Mouse (Mus musculus) stomach, embryonic 15.5 days (tissue): ENCODE results near the gene St6galnac4. TPM values are rescaled to one million over a fixed set of nuclear protein-coding genes. Genes with fewer than 3 reads are reported as not detected.

ENCODE experiments used
- ATAC-seq: fragments of 200-750 bp; cut with Nextera tagmentation; 2 replicates; pipeline ENCODE4 v1.8.0; 2017; ENCODE audit warnings: low read depth, moderate number of reproducible peaks, moderate TSS enrichment; ENCODE audit not compliant: insufficient read depth, low FRiP score
- H3K27ac ChIP-seq: fragments of 300-500 bp; sonication (generic); 2 replicates; pipeline ENCODE4 v1.5.1; 2015; ENCODE audit warnings: mild to moderate bottlenecking, inconsistent platforms
- H3K27me3 ChIP-seq: fragments of 300-500 bp; sonication (generic); replicated peaks from 2 replicates; pipeline ENCODE4 v1.6.1; 2015; ENCODE audit warnings: inconsistent platforms
- H3K36me3 ChIP-seq: fragments of 300-500 bp; sonication (generic); 2 replicates; pipeline ENCODE4 v1.6.1; 2015; ENCODE audit warnings: inconsistent platforms
- H3K4me1 ChIP-seq: fragments of 300-500 bp; sonication (generic); 2 replicates; pipeline ENCODE4 v1.6.1; 2015; ENCODE audit warnings: inconsistent platforms
- H3K4me2 ChIP-seq: fragments of 300-500 bp; sonication (generic); 2 replicates; pipeline ENCODE4 v1.6.1; 2015; ENCODE audit warnings: mild to moderate bottlenecking, inconsistent platforms
- H3K4me3 ChIP-seq: fragments of 300-500 bp; sonication (generic); replicated peaks from 2 replicates; pipeline ENCODE4 v1.5.1; 2015; ENCODE audit warnings: inconsistent platforms
- H3K9ac ChIP-seq: fragments of 300-500 bp; sonication (generic); 2 replicates; pipeline ENCODE4 v1.6.1; 2015; ENCODE audit warnings: inconsistent platforms
- H3K9me3 ChIP-seq: fragments of 300-500 bp; sonication (generic); 2 replicates; pipeline ENCODE4 v1.6.1; 2016; ENCODE audit warnings: inconsistent platforms
- WGBS: fragments of 180-500 bp; shearing (Covaris S2); methylation state at CpG from one replicate; pipeline ENCODE4 v1.1.7; 2015; 5-methylcytosine and 5-hydroxymethylcytosine counted together
- polyA plus RNA-seq: library from polyadenylated mRNA; unstranded; fragments of >200 nt; fragmentation: Nextera tagmentation; extraction: Ambion mirVana; gene quantifications from 2 replicates; pipeline ENCODE4 v1.2.1, GENCODE M21; 2015

Gene St6galnac4
- polyA plus RNA-seq, 1 experiment from 2014 or later = 18.3 TPM

DNA sequence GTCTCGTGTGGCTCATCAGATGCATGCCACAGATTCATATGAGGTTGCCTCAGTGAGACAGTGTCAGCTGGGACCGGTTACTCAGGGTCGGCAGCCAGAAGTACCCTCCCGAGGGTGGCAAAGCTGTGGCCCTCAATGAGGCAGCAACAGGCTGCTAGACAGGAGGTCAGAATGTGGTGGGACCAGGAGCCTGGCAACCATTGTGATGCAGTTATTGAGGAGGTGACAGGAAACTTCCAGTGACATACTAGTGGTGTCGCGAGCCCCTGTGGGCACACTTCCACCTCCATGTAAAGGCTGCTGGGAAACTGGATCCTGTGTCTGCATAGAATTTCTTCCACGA, 34.6 kb downstream of the St6galnac4 start, which contains the start of gene Ak1:
Ak1 (plus strand) TSS at position 242 of the 343 bp plus-strand sequence.
- ATAC-seq = no peak
- no peak within 1 kb of the TSS for H3K9ac ChIP-seq

GRCm38 (mm10) chr2:32624111-32624748, 37.3 kb downstream of the St6galnac4 start:
- H3K36me3 ChIP-seq = no peaks in the 10 kb centered on the region
- H3K9ac ChIP-seq = no peak overlapping the region
- peaks cover 74% of the 10 kb centered on the region for H3K4me1 ChIP-seq
- no peak for ATAC-seq
- no peaks in the 10 kb centered on the region for H3K9me3 ChIP-seq
- H3K4me3 ChIP-seq = no peak overlapping the region
- no peaks in the 10 kb centered on the region for H3K27me3 ChIP-seq
- no peak overlapping the region for H3K4me2 ChIP-seq
- H3K27ac ChIP-seq = peak overlapping the region; percentile 37
- WGBS = 78% methylated on average over 5 of the region's 5 CpGs

More for the DNA sequence above, 34.6 kb downstream of the St6galnac4 start, which contains the start of gene Ak1:
- WGBS = 28% methylated on average over 7 of the region's 7 CpGs
- no peaks in the 10 kb centered on the region for H3K9me3 ChIP-seq
- peak within 1 kb of the TSS; percentile 10; the same call in 1 of the 2 replicates for H3K4me2 ChIP-seq
- H3K4me3 ChIP-seq = no peak within 1 kb of the TSS
- no peaks in the 10 kb centered on the region for H3K27me3 ChIP-seq
- H3K4me1 ChIP-seq = peaks cover 58% of the 10 kb centered on the region
- peak within 1 kb of the TSS; percentile 86 for H3K27ac ChIP-seq
- H3K36me3 ChIP-seq = peaks cover 9% of the 10 kb centered on the region; the same call in 1 of the 2 replicates

DNA sequence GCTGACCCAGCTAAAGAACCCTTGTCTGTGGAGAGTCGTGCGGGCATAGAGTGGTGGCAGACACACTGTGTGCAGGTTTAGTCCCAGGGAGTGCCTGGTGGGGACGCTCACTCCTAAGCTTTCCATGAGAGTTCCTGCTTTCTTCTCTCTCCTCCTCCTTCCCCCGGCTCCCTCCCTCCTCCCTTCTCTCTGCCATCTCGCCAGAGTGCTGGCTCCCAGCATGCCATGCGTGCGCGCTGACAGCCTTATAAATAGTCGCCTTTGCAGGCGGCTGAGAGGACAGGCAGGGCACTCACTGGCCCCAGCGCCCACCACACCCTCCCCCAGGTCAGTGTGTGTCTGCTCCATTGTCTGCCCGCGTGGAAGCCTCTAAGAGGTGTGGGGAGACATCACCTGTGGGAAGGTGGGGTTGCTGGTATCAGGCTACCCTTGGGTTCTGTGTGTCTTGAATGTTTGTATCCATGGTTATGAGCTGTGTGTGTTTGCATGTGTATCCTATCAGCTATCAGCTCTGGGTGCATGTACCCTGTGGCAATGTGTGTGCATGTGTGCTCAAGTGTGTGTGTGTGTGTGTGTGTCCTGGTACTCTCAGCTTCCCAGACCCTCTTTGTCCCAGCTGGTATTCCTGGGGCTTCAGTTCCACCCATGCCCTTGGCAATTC, 38.4 kb downstream of the St6galnac4 start:
- Histone ChIP-seq H3K4me2 (peak overlapping the region; percentile 50), H3K9ac (no peak overlapping the region), H3K36me3 (no peaks in the 10 kb centered on the region), H3K27ac (peak overlapping the region; percentile 57), H3K27me3 (no peaks in the 10 kb centered on the region), H3K4me3 (peak overlapping the region; percentile 20), H3K9me3 (no peaks in the 10 kb centered on the region), H3K4me1 (peaks cover 68% of the 10 kb centered on the region)
- 3% methylated on average over 13 of the region's 13 CpGs for WGBS
- 0 out of 2 replicates have a peak, but pooled peaks have one; percentile 8 for ATAC-seq

DNA sequence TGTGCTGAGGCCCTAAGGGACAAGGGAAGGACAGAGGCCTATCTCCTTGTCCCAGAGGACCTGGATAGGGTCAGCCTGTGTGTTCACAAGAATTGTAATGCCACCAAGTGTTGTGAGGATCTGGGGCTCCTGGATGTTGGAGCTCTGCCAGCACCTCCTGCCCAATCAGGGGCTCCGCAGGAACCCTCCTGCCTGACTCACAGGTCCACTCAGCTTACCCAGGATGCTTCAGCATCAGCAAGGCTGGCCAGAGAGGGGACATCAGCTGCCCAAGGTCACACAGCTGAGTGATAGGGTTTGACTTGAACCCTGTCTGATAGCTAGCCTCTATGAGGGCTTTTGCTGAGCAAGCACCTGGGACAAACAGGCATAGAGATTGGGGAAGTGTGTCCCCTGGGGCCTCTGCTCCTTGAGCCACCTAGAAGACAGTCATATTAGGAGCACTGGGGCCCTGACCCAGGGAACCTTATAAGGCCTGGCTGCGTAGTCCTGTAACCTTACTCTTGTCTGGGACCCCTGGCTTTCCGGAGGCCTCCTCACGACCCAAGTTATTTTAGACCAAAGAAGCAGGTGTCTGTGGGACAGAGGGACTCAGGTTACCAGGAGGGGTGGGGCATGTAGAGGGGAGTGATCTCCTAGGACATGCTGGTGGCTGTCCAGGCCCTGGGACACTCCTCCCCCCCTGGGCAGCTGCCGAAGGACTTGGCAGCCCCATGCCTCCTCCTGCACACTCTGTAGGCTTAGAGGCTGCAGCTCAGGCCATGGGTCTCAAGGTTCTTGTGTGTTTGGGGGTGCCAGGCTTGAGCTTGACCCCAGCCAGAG, 39.2 kb downstream of the St6galnac4 start:
- H3K9me3 ChIP-seq = no peaks in the 10 kb centered on the region
- no peaks in the 10 kb centered on the region for H3K27me3 ChIP-seq
- peak overlapping the region; percentile 57 for H3K27ac ChIP-seq
- peak overlapping the region; percentile 50 for H3K4me2 ChIP-seq
- H3K36me3 ChIP-seq = no peaks in the 10 kb centered on the region
- H3K9ac ChIP-seq = no peak overlapping the region
- WGBS = 30% methylated on average over 5 of the region's 5 CpGs
- H3K4me1 ChIP-seq = peaks cover 61% of the 10 kb centered on the region
- no peak for ATAC-seq
- no peak overlapping the region for H3K4me3 ChIP-seq

DNA sequence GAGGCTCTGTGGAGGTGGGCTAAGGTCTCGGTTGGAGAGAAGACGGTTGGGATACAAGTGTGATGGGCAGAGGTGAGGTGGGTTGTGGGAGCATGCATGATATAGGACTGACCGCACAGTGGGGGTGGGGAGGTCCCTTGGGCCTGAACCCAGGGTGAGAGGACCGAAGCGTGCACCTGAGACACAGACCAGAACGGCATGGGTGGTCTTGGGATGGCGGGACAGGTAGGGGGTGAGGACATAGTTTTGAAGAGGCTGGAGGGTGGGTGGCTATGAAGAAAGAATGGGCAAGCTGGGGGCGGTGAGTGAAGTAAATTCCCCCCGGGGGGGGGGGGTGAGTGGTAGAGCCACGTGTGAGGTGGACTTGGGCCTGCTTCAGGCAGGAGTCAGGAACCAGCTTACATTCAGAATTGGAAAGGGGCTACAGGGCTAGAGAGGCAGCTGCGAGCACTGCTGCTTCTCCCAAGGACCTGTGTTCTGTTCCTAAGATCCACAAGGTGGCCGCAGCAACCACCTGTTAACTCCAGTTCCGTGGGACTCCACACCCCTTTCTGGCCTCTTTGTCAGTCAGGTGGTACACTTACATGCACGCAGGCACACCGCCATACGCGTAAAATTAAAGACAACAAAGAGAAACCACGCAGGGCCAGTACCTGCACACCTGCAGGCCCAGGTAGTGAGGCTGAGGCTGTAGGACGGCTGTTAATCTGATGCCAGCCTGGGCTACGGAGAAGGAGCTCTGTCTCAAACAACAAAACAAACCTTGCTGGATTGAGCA, 40.6 kb downstream of the St6galnac4 start:
- Histone ChIP-seq H3K36me3 (no peaks in the 10 kb centered on the region), H3K9me3 (no peaks in the 10 kb centered on the region), H3K4me2 (no peak overlapping the region), H3K27ac (0 out of 2 replicates have a peak overlapping the region, but pooled peaks have one; percentile 1), H3K4me1 (peaks cover 54% of the 10 kb centered on the region), H3K27me3 (no peaks in the 10 kb centered on the region), H3K9ac (no peak overlapping the region), H3K4me3 (no peak overlapping the region)
- ATAC-seq = no peak
- 58% methylated on average over 20 of the region's 20 CpGs for WGBS

DNA sequence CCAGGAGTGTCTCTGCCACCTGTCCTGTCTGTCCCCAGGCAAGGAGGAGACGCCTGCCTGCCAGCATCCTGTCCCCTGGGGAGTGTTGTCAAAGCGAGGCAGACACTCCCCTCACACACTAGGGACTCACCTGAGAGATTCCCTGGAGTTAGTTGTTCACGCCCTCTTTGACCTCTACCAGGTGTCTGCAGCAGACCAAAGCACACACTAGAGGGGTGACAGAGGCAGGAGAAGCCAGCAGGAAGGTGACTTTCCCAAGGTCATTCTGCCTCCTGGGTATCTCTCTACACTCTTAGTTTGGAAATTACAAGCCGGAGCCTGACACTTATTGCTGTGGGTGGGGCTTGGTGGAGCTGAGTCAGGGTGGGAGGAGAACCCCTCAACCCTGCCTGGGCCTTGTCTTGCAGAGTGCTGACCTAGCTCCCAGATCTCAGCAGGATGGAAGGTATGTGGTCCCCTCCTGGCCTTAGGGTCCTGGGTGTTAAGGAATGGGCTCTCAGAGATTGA, 41.2 kb downstream of the St6galnac4 start:
- Histone ChIP-seq H3K27ac (peak overlapping the region; percentile 65; the same call in 1 of the 2 replicates), H3K9ac (no peak overlapping the region), H3K4me2 (no peak overlapping the region), H3K36me3 (no peaks in the 10 kb centered on the region), H3K4me3 (no peak overlapping the region), H3K9me3 (no peaks in the 10 kb centered on the region), H3K27me3 (no peaks in the 10 kb centered on the region), H3K4me1 (peaks cover 54% of the 10 kb centered on the region)
- WGBS = 67% methylated on average over 4 of the region's 4 CpGs
- ATAC-seq = no peak

GRCm38 (mm10) chr2:32628729-32629128, 41.8 kb downstream of the St6galnac4 start:
- H3K9ac ChIP-seq = no peak overlapping the region
- ATAC-seq = no peak
- no peaks in the 10 kb centered on the region for H3K9me3 ChIP-seq
- H3K4me2 ChIP-seq = no peak overlapping the region
- no peaks in the 10 kb centered on the region for H3K36me3 ChIP-seq
- H3K4me3 ChIP-seq = no peak overlapping the region
- H3K4me1 ChIP-seq = peaks cover 54% of the 10 kb centered on the region
- WGBS = 50% methylated on average over 5 of the region's 5 CpGs
- no peaks in the 10 kb centered on the region for H3K27me3 ChIP-seq
- peak overlapping the region; percentile 65; the same call in 1 of the 2 replicates for H3K27ac ChIP-seq

DNA sequence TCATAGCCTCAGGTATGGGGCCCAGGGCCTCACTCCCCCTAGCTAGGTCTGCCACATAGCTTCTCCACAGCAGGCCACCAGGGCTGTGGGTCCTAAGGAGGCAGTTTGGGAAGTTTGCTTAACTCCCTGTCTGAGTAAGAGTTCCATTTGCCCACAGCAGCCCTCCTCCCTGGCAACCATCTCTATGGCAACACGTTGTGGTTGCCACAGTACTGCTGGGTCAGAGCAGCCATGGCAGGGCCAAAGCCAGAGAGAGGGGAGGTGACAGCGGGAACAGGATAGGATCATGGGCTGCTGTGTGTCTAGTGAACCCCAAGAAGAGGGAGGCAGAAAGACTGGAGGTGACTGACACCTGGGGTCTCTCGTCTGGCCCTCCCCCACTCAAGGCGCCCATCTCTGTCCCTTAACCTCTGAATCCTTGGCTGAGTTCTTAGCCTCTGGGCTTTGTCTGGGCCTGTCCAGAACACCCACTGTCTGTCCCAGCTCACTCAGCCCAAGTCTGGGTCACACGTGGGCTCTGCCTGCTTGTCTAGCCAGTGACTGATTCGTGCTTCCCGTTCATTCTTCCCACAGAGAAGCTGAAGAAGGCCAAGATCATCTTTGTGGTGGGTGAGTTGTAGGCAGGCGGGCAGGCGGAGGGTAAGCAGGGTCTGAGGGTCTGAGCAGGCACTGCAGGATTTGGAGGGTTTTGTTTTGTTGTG, 42.5 kb downstream of the St6galnac4 start:
- Histone ChIP-seq H3K4me2 (no peak overlapping the region), H3K27ac (no peak overlapping the region), H3K4me3 (no peak overlapping the region), H3K4me1 (peaks cover 49% of the 10 kb centered on the region), H3K27me3 (no peaks in the 10 kb centered on the region), H3K36me3 (no peaks in the 10 kb centered on the region), H3K9me3 (no peaks in the 10 kb centered on the region), H3K9ac (0 out of 2 replicates have a peak overlapping the region, but pooled peaks have one; percentile 12)
- ATAC-seq = no peak
- 47% methylated on average over 9 of the region's 9 CpGs for WGBS

GRCm38 (mm10) chr2:32630036-32630435, 43.1 kb downstream of the St6galnac4 start:
- no peaks in the 10 kb centered on the region for H3K36me3 ChIP-seq
- H3K27ac ChIP-seq = no peak overlapping the region
- no peak for ATAC-seq
- H3K4me2 ChIP-seq = no peak overlapping the region
- H3K4me1 ChIP-seq = peaks cover 42% of the 10 kb centered on the region
- no peak overlapping the region for H3K9ac ChIP-seq
- H3K4me3 ChIP-seq = no peak overlapping the region
- no peaks in the 10 kb centered on the region for H3K9me3 ChIP-seq
- no peaks in the 10 kb centered on the region for H3K27me3 ChIP-seq
- 81% methylated on average over 7 of the region's 9 CpGs for WGBS

GRCm38 (mm10) chr2:32631046-32631445, 44.2 kb downstream of the St6galnac4 start:
- H3K36me3 ChIP-seq = no peaks in the 10 kb centered on the region
- H3K27ac ChIP-seq = no peak overlapping the region
- no peak overlapping the region for H3K4me3 ChIP-seq
- no peaks in the 10 kb centered on the region for H3K9me3 ChIP-seq
- 88% methylated on average over 10 of the region's 10 CpGs for WGBS
- H3K9ac ChIP-seq = no peak overlapping the region
- ATAC-seq = no peak
- peaks cover 32% of the 10 kb centered on the region for H3K4me1 ChIP-seq
- H3K27me3 ChIP-seq = no peaks in the 10 kb centered on the region
- H3K4me2 ChIP-seq = no peak overlapping the region
